Mouse (Mus musculus) cerebellum, postnatal 10 days (tissue): ENCODE results near the gene Hoxb4.

Experiments
- DNase-seq, 2 experiments: peaks; one replicate each; pipeline ENCODE4 v3.0.0; 2021; ENCODE audit warnings: mixed read lengths in 2 of 2

The Hoxb4 gene

DNA sequence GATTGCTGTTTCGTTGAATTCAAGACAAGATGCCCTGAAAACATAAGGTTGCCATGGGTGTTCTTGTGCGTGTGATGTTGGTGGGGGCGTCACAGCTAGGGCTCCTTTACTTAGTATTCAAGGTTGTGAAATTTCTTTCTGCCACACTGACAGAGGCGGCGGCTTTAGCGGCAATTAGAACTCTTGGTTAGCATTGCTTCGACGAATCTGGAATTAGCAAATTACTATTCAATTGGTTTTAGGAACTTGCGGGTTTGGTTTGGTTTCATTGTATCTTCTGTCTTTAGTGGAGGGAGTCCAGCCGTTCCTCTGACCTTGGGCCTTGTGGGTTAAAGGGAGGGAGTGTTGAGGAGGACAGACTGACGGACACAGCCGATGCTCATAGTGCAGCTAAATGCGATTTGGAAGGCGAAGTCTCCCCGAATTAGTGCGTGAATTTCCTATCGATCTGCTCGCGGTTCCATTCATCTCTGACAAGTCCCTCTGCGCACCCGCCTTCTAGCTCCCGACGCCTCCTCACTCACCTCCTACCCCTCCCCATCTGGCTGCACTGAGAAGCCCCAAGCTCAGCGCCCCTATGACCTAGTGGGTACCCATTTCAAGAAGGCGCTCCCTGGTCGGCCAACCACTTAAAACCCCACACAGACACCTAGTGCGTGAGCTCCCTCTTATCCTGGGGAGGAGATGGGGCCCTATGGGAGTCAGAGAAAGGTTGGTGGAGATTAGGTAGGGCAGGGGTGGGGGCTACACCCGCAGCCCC, at the start of gene Hoxb4:
Hoxb4 (plus strand) TSS at position 660 of the 760 bp plus-strand sequence.
- DNase-seq, result peak in 1 of 2 experiments; percentile 42

DNA sequence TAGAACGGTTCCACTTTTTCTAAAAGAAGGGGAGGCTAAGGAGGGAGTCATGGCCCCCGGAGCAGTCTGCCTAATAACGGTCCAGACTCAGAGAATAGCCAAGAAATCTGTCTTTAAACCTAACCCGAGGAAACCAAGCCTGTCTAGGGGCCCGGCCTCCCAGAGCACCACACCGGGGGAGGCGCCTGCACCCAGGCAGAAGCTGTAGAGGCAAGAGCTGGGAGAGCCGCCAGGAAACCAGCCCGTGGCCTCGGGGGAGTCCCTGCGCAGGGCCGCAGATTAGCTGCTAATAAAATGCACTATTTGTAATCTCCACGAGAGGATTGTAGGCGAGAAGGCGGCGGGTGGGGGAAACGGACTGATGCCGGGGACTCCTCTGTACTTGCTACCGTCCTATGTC, 48.2 kb upstream of the Hoxb4 start:
- DNase-seq, result no peak

DNA sequence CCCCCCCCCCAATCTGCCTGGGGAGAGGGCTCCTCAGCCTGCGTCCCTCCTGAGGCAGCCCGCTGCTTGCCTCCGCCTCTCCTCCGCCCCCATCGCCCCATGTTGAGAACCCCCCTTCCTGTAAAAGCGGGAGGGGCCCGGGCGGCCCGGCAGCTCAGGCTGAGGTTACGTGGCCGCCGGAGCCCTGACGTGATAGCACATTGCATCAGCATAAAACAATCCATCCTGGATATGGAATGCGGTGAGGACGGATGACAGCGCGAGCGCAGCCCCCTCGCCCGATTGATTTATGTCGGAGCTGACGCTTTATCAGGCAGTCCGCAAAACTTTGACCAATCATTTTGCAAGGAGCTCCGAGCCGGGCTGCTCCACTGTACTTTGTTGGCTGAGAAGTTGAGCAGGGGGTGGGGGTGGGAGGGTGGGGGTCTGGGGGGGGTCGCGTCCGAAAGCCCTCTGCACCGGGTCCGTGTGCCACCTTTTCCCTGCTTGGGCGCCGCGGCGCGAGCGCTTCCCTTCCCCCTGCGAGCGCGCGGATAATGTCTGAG, 47.0 kb upstream of the Hoxb4 start, which contains the start of gene Hoxb9:
Hoxb9 (plus strand) TSS at position 462 of the 545 bp plus-strand sequence.
- no peak for DNase-seq

DNA sequence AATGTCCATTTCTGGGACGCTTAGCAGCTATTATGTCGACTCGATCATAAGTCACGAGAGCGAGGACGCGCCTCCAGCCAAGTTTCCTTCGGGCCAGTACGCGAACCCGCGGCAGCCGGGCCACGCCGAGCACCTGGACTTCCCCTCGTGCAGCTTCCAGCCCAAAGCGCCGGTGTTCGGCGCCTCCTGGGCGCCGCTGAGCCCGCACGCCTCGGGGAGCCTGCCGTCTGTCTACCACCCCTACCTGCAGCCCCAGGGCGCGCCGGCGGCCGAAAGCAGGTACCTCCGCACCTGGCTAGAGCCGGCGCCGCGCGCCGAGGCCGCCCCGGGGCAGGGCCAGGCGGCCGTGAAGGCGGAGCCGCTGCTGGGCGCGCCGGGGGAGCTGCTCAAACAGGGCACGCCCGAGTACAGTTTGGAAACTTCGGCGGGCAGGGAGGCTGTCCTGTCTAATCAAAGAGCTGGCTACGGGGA, 46.5 kb upstream of the Hoxb4 start:
- DNase-seq, result no peak

DNA sequence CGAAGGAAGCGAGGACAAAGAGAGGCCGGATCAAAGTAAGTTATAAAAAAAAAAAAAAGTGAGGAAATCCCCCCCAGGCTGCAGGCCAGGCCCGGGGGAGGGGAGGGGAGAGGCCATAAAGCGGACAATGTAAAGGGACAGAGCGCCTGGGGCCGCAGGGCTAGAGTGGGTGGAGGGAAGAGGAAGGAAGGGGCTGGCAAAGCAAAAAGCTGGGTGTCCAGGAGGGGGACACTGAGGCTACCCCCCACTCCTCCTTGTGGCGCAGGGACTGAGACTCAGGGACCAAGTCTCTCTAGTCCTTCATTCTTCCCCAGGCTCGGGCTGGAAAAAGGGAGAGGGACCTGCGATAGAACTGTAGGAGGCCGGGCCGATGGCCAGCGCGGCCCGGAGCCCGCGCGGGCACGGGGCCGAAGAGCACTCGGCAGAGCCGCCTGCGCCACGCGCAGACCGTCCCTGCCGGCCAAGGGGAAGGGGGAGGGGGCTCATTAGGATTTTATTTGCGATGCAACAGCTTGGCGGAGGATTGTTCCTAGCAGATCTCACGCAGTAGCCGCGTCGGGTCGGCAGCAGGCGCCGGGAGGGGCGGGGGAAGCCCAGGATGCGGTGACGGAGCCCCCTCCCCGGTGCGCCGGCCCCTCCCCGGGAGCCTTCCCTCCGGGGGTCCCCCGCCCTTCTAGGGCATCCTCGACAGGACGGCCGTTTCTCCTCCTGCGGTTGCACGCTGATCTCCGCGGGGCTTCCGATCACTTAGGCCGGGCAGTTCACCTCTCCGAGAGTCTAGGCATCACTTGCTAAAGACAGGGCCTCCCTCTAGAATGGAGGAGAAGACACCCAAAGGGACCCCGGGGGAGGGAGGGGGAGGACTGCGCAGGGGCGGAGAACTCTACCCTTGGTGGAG, 45.8 kb upstream of the Hoxb4 start:
- DNase-seq, result peak in 1 of 2 experiments; percentile 64

DNA sequence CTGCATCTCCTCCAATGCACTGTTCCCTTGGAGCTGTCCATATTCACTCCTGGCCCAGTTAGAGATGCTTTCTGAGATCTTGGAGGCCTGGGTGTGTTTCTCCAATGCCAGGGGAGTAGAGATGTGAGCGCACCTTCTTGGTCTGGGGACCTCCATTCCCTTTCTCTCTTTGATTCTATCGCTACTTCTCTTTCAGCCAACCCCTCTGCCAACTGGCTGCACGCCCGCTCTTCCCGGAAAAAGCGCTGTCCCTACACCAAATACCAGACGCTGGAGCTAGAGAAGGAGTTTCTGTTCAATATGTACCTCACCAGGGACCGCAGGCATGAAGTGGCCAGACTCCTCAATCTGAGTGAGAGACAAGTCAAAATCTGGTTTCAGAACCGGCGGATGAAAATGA, 43.6 kb upstream of the Hoxb4 start:
- DNase-seq, result no peak

DNA sequence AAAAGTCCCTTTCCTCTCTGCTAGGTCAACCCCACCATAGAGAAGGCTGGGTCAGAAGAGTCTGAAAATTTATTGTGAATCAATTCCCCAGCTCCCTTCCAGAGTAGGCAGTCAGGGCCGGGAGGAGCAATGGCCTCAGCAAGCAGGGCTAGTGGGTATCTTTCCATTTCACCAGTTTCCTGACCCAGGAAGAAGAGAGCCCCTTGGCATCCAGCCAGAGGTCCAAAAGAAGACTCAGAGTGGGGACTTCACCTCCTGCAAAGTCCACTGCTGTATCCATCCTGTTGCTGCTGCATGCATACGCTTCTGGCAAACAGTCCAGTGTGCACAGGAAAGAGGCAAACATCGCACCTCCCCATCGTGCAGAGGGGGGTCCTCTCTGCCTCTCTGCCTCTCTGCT, 42.2 kb upstream of the Hoxb4 start:
- no peak for DNase-seq

DNA sequence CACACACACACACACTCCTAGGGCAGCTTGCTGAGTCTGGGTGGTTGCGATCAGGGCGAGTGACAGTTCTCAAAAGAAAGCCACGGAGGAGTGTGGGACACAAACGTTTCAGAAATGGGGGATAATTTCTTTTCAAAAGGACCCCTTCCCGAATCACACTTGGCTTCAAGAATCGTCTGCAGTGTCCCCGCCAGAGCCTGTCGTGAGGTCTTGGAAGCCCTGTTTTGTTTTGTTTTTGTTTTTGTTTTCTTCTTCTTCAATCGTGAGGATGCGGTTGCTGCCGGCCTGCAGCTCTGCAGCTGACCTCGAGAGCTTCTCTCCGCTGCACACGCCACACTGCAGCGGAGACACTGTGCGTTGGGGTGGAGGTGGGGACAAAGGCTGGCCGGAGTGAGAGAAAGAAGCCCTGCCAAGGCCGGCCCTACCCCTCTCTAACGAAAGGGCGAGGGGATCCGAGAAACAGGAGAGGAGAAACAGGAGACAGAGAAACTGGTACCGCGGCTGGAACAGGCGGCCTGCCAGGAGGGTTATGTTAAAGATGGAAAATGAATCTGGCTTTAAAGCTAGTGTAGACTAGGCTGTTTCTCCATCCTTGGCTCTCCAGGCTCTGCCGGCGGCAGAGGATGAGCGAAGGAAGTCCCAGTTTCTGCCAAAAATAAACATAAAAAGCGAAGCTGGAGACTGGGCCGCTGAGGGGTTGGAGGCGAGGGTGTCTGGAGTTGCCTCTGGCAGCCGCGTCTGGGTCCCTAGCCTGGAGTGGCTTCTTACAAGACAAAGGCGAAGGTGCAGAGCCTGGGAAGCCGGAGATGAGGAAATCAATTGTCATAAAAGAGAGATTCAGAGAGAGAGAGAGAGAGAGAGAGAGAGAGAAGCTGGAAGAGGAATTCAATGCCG, 40.7 kb upstream of the Hoxb4 start:
- DNase-seq, result peak in 1 of 2 experiments; percentile 30

DNA sequence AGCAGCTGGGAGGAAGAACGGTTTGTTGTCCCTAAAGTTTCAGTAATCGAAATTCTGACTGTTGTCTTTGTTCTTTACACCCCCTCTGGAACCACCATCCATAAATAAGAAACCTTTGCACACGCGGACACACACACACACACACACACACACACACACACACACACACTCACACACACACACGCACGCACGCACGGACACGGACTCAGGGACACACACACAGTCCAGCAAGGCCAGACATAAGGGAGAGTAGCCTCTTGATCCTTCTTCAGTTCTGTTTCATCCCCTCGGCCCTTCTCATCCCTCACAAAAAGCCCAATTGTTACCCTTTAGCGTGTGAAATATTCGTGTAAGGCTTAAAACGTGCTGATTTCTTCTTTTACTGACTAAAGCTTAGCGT, 39.7 kb upstream of the Hoxb4 start:
- DNase-seq, result no peak

DNA sequence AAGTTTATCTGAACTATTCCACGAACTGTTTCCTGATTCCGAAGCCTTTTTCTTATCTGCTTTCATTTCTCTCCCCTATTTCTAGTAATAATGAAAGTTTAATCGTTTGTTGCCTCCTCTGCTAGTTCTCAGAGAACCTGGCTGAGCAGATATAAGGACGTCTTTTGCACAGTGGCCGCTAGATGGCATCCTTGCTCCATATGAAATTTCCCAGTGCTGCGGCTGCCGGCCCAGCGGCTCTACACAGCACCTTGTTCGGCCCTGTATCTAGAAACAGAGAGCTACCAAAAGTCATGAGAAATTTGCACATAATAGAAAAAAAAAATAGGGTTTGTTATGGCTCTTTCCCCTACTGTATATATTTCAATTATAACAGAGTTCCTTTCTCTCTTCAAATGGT, 39.3 kb upstream of the Hoxb4 start:
- DNase-seq, result peak; percentile 90 to 92

DNA sequence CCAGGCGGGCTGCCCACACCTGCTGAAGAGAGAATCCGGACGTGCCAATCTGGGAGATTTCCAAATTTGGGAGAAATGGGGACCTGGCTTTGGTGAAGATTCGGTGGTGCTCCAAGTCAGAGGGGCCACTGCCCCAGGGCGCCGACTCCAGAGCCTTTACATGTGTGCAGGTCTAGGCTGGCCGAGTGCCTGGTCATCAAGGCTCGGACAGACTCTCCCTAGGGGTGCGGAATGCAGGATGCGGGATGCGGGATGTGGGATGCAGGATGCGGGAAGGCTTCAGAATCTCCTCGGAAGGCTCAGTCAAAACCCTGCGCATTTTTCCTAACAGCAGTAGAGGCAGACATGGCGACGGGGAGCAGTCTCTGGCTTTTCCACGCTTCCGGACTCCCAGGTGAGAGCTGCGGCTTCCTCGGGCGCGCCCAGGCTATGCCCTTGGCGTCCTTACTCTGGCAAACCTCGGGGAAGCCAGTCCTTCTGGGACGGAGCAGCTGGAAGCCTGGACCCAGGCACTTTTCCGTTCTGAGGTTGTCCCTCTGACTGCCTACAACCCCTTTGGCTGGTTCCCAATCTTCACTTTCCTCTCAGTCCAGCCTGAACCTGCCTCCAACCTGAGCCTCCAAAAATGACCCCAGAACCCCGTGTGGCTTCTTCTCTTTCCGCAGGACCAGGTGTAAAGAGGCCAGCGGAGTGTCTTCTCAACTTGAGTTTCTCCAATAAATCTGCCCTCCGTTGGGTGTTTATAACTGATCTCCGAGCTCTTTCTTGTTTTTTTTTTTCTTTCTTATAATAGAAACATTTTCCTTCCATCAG, 38.4 kb upstream of the Hoxb4 start:
- no peak for DNase-seq

DNA sequence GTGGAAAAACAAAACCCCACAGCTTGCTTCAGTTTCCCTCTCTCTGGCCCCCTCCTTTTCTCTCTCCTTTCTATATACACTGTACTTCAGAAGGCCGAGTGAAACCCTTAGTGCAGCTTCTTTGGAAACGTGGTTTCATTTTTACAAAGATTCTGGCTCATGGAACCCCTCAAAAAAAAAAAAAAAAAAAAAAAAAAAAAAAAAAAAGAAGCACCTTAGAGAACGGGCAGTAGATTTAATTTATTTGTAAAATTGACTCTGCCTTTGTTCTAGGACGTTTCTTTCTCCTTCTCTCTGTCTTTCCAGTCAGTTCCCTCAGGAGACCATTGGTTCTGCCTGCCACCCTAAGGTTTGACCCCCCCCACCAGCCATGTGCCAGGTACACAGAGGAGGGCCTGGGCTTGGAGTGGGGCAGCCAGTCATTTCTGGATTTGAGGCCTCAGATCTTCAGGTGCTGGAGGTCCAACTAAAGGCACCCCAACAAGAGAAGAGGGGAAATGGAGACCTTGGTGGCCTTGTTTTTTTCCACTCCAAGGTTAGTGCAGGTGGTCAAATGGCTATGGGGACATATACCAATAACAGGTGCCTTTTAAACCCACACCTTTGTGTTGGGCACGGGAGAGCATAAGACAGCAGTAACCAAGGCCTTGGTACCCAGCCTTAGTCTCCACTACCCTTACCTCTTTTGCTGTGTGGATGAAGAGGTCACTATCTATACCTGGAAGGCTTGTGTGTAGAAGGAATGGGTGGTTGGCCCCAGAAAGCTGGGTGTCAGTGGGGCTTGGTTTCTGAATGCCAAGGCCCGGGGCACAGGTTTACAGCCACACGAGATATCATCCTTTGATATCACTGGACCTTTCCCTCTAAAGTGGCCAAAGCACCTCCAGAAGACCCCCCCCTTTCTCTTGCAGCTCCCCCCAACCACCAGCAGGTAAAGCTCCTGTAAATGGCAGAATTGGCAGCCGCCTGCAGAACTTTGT, 37.4 kb upstream of the Hoxb4 start:
- no peak for DNase-seq

DNA sequence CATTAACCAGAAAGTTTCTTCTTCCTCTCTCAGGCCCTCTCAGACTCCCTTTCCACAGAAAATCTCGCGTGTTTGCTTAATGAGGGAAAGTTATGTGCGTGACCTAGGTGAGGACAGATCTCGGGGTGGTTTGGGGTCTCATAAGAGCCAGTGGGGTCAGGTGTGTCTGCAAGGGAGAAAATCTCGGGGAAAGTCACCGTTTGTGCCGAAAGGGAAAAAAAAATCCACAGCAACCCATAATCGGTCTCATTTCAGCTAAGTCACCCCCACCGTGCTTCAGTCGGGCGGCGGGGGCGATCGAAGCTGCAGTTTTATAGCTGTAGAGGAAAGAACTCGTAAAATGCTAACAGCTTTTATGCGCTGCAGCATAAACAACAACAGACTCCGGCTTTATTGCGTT, 36.7 kb upstream of the Hoxb4 start:
- no peak for DNase-seq

DNA sequence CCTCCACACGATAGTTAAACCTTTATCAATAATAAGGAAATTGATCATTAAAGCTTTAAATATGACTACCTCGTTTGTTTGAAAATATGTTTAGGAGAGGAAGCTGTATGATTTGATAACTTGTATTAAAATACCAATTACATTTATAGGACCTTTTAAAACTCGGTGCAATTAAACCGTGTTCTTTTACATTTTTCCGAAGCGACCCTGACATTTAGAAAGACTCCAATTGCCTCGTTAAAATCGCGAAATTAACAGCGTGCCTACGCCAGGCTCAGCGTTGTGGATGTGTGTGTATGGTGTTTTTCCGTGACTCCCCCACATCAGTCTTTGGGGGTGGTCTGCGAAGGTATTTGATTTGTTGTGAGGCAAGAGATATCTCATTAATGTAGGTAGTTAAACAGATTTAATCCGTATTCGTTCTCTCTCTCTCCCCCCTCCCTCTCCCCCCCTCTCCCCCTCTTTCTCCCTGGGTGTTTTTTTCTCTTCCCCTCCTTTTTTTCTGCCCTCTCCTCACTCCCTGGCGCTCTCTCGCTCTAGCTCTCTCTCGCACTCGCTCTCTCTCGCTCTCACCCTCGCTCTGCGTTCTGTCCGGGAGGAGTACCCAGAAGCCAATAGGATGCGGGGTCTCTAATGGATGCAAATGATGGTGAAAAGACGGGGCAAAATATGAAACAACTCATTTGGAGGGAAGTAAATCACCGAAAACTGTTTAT, 36.1 kb upstream of the Hoxb4 start, which contains the start of gene Hoxb8:
Hoxb8 (plus strand) TSS at position 51 of the 716 bp plus-strand sequence.
- DNase-seq, result no peak

DNA sequence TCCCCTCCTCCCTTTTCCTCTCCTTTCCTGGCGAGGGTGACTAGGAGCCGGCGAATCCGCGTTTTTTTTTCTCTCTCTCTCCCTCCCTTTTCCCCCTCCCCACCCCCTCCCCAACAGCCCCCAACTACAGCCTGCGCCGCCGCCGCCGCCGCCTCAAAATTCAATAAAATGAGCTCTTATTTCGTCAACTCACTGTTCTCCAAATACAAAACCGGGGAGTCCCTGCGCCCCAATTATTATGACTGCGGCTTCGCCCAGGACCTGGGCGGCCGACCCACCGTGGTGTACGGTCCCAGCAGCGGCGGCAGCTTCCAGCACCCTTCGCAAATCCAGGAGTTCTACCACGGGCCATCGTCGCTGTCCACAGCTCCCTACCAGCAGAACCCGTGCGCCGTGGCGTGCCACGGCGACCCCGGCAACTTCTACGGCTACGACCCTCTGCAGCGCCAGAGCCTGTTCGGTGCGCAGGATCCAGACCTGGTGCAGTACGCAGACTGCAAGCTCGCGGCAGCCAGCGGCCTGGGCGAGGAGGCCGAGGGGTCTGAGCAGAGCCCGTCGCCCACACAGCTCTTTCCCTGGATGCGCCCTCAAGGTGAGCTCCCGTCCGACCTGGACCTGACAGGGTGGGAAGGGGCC, 35.2 kb upstream of the Hoxb4 start:
- no peak for DNase-seq

DNA sequence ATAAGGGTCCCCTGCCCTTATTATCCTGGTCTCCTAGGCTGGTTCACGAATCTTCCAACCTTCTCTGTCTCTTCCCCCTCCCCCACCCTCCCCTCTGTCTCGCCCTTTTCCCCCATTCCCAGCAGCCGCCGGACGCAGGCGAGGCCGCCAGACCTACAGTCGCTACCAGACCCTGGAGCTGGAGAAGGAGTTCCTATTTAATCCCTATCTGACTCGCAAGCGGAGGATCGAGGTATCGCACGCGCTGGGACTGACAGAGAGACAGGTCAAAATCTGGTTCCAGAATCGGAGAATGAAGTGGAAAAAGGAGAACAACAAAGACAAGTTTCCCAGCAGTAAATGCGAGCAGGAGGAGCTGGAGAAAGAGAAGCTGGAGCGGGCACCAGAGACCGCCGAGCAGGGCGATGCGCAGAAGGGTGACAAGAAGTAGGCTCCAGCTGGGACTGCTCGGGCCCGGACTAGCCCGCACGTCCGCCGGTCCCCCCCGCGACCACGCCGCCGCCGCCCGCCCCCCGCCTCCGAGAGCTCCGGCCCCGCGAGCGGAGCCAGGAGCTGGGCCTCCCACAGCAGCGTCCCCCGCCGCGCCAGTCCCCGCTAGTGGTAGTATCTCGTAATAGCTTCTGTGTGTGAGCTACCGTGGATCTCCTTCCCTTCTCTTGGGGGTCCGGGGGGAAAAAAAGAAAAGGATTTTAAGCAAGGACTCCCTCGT, 33.9 kb upstream of the Hoxb4 start:
- DNase-seq, result no peak

DNA sequence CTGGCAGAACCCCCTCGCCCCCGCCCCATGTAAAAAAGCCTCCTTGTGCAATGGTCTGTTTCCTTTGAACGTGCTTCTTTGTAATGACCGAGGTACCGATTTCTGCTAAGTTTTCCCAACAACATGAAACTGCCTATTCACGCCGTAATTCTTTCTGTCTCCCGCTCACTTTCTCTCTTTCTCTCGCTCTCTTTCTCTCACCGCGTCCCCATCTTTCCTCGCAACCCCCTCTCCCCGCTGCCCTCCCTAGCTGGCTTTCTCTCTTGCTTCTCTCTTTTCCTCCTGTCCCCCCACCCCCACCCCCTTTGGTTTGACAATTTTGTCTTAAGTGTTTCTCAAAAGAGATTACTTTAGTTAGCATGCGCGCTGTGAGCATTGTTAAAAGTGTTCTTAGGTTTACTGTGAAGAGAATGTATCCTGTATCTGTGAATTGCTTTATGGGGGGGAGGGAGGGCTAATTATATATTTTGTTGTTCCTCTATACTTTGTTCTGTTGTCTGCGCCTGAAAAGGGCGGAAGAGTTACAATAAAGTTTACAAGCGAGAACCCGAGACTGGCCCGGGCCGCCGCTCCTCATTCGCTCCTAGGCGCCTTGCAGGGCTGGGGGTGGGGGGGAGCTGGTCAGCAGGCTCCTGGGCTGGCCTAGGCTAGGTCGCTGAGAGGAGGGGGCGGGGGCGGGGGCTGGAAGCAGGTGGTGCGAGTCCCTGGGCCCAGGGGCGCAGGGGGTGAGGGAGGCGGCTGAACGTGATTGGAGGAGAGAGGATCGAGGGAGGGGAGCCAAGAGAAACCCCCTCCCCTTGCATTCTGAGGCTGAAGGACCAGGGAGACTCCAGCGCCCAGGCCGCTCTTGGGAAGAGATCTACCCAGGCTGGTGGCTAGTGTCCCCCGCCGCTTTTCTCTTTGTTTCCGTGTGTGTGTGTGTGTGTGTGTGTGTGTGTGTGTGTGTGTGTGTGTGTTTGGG, 33.0 kb upstream of the Hoxb4 start:
- DNase-seq, result no peak
